Mouse (Mus musculus): ENCODE measurements around the gene Psme3.

DNA sequence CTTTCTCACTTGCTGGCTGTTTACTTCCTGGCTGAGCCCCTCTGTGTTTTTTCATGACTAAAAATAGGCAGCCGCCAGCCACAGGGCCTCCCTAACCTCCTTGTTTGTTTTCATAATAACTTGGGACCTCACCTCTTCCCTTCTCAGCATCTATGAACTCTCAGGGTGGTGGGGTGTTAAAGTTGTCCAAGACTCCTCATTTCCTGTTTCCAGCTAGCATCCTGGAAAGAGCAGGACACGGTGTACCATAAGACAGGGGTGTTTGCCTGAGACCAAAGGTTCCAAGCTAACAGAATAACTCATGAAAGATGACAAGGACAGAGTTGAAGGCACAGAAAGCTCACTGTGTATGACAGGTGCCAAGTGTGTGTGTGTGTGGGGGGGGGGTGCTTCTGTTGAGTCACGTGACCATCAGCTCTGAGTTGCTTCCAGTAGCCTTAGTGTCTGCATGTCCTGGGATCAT lies 44.7 kb downstream of the Psme3 start:
- TF ChIP-seq POLR2A (IDR thresholded peaks at IDR 0.05; ENCODE audit: insufficient read length, low read depth) (no peak), USF1 (IDR thresholded peaks at IDR 0.05; ENCODE audit: low read depth) (peak; percentile 71), TCF12 (IDR thresholded peaks at IDR 0.05; ENCODE audit: insufficient read depth, poor library complexity, severe bottlenecking) (no peak), POLR2AphosphoS2 (IDR thresholded peaks at IDR 0.05; ENCODE audit: insufficient read length, low read depth) (no peak), CEBPB (IDR thresholded peaks at IDR 0.05; ENCODE audit: insufficient read depth, poor library complexity, severe bottlenecking) (no peak), REST (IDR thresholded peaks at IDR 0.05; ENCODE audit: insufficient read depth, insufficient read length) (no peak), E2F4 (IDR thresholded peaks at IDR 0.05; ENCODE audit: insufficient read depth) (no peak), MYOD1 (IDR thresholded peaks at IDR 0.05; ENCODE audit: control insufficient read depth in 1 of 3, insufficient read length in 2 of 3, low read depth in 2 of 3) (no peak), SRF (IDR thresholded peaks at IDR 0.05; ENCODE audit: control insufficient read depth, insufficient read length, low read depth) (no peak), MAX (IDR thresholded peaks at IDR 0.05; ENCODE audit: low read depth) (no peak), MYOG (IDR thresholded peaks at IDR 0.05; ENCODE audit: control insufficient read depth in 1 of 3, insufficient read depth in 1 of 3, insufficient read length in 2 of 3, low read depth in 2 of 3) (no peak), TCF3 (IDR thresholded peaks at IDR 0.05; ENCODE audit: insufficient read length, low read depth) (no peak)
